Mouse (Mus musculus): ENCODE measurements around the gene Atp5e. TPM values are rescaled to one million over a fixed set of nuclear protein-coding genes. Genes with fewer than 3 reads are reported as not detected.

Gene Atp5e
- polyA plus RNA-seq, 1 experiment from 2014 or later, result 1,053 TPM

DNA sequence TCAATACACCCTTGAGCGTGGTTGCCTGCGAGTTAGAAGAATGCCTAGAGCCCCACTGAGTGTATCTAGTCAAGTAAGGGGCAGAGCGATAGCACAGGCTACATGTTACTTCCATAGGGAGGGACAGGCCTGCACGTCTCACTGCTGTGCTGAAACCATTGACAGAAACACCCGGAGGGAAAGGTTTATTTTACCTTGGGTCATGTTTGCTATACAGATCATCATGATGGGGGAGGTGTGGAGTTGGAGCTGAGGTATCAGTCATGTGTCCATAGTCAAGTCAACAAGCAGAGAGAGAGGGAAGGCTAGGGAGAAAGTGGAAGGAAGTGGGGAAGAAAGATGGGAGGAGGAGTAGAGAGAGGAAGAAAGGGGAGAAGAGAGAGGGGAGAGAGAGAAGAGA is 23.1 kb upstream of the Atp5e start:
- Histone ChIP-seq H3K36me3 (ENCODE audit: control insufficient read depth, insufficient read depth, low read length) (no peaks in the 10 kb centered on the region), H3K9ac (ENCODE audit: low read depth, low read length) (no peak overlapping the region), H3K4me2 (no peak overlapping the region), H3K4me3 (ENCODE audit: low read depth, low read length) (no peak overlapping the region), H3K4me1 (ENCODE audit: control insufficient read depth, insufficient read depth, low read length) (no peaks in the 10 kb centered on the region), H3K27ac (ENCODE audit: low read depth, low read length) (no peak overlapping the region), H3K9me3 (replicated peaks; ENCODE audit: control insufficient read depth, low read length) (no peaks in the 10 kb centered on the region), H3K27me3 (ENCODE audit: control insufficient read depth, insufficient read depth, low read length) (no peaks in the 10 kb centered on the region)
- ATAC-seq (replicated peaks; ENCODE audit: insufficient number of reproducible peaks, low FRiP score, low TSS enrichment), result no peak
- 73% methylated on average over 5 of the region's 5 CpGs for WGBS (ENCODE audit: insufficient replicate concordance)

DNA sequence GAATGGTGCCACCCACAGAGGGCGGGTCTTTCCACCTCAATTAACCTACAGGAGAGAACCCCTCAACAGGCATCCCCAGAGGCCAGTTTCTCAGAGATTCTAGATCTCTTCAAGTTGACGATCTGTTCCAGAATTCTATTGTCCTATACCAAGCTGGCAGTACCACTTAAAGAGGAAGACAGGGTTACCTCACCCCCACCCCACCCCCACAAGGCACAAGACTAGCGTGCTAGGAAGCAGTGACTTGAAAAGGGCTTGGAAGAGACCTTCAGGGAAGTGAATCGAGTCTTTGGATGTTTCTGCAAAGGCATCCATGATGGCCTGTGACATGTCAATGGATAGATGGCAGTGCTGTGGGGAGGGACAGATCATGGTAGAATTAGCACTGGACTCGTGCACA is 14.8 kb upstream of the Atp5e start:
- ATAC-seq (replicated peaks; ENCODE audit: insufficient number of reproducible peaks, low FRiP score, low TSS enrichment), result no peak

DNA sequence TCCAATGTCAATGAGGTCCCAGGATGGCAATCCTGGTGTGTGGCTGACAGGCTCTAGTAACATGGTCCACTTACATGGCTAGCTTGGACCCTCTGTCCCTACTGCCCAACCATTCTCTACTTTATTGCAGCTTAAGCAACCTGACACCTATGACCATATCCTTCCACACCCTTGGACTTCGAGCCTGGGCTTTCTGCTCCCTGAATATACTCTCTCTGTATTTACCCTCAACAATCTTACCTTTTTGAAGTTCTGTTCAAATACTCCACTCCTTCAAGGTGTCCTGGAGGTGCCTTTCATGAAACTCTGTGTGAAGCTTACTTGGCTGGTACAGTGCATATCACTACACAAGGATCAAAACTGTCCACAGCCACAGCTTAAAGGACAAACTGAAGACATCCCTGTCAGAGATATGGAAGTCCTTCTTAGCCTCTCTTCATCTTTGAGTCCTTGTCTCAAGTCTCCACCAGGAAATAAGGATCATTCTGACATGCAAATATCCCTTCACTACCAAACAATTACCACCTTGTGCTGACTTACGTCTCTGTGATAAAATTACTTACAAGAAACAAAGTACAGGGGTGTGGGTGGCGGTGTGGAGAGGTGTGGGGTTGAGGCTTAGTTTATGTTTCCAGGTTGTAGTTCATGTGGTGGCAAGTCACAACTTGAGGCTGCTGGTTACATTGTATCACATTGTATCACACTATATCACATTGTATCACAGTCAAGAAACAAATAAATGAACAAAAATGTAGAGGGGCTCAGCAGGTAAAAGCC is 13.8 kb upstream of the Atp5e start:
- Histone ChIP-seq H3K4me3 (ENCODE audit: low read depth, low read length) (no peak overlapping the region), H3K9me3 (replicated peaks; ENCODE audit: control insufficient read depth, low read length) (no peaks in the 10 kb centered on the region), H3K4me2 (no peak overlapping the region), H3K9ac (ENCODE audit: low read depth, low read length) (no peak overlapping the region), H3K4me1 (ENCODE audit: control insufficient read depth, insufficient read depth, low read length) (0 out of 2 replicates have a peak, but pooled peaks cover 5% of the 10 kb centered on the region), H3K27me3 (ENCODE audit: control insufficient read depth, insufficient read depth, low read length) (no peaks in the 10 kb centered on the region), H3K36me3 (ENCODE audit: control insufficient read depth, insufficient read depth, low read length) (no peaks in the 10 kb centered on the region), H3K27ac (ENCODE audit: low read depth, low read length) (no peak overlapping the region)
- no peak for ATAC-seq (replicated peaks; ENCODE audit: insufficient number of reproducible peaks, low FRiP score, low TSS enrichment)
- 69% methylated on average over 3 of the region's 3 CpGs for WGBS (ENCODE audit: insufficient replicate concordance)

More for the DNA sequence above, 14.8 kb upstream of the Atp5e start:
- no peak overlapping the region for H3K4me3 ChIP-seq (ENCODE audit: low read depth, low read length)
- no peak overlapping the region for H3K4me2 ChIP-seq
- H3K9me3 ChIP-seq (replicated peaks; ENCODE audit: control insufficient read depth, low read length), result no peaks in the 10 kb centered on the region
- WGBS (ENCODE audit: insufficient replicate concordance), result 67% methylated on average over 5 of the region's 5 CpGs
- no peaks in the 10 kb centered on the region for H3K4me1 ChIP-seq (ENCODE audit: control insufficient read depth, insufficient read depth, low read length)
- H3K27me3 ChIP-seq (ENCODE audit: control insufficient read depth, insufficient read depth, low read length), result no peaks in the 10 kb centered on the region
- no peak overlapping the region for H3K9ac ChIP-seq (ENCODE audit: low read depth, low read length)
- no peaks in the 10 kb centered on the region for H3K36me3 ChIP-seq (ENCODE audit: control insufficient read depth, insufficient read depth, low read length)
- no peak overlapping the region for H3K27ac ChIP-seq (ENCODE audit: low read depth, low read length)

DNA sequence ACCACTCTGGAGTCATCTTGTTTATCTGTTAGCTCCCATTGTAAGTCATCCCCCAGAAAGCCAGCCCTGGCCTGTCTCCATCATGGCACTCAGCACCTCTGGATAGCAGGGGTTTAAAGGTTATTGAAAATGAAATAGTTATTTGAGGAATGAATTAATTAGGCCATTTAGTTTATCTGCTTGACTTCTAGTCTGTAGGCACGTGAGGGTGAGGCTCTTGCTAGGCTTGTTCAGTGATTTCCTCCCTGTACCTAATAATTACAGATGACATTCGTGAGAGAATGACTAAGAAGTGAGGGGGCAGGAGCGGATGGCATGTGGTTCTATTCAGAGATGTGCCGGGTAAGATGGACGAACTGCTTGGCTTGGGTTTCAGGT is 9.6 kb upstream of the Atp5e start:
- H3K4me3 ChIP-seq (ENCODE audit: low read depth, low read length), result peak overlapping the region; percentile 67
- H3K27ac ChIP-seq (ENCODE audit: low read depth, low read length), result peak overlapping the region; percentile 78
- ATAC-seq (replicated peaks; ENCODE audit: insufficient number of reproducible peaks, low FRiP score, low TSS enrichment), result no peak
- no peaks in the 10 kb centered on the region for H3K27me3 ChIP-seq (ENCODE audit: control insufficient read depth, insufficient read depth, low read length)
- no peaks in the 10 kb centered on the region for H3K36me3 ChIP-seq (ENCODE audit: control insufficient read depth, insufficient read depth, low read length)
- no peaks in the 10 kb centered on the region for H3K9me3 ChIP-seq (replicated peaks; ENCODE audit: control insufficient read depth, low read length)
- H3K4me1 ChIP-seq (ENCODE audit: control insufficient read depth, insufficient read depth, low read length), result peaks cover 19% of the 10 kb centered on the region
- 84% methylated on average over 5 of the region's 5 CpGs for WGBS (ENCODE audit: insufficient replicate concordance)
- peak overlapping the region; percentile 78 for H3K4me2 ChIP-seq
- H3K9ac ChIP-seq (ENCODE audit: low read depth, low read length), result peak overlapping the region; percentile 75

DNA sequence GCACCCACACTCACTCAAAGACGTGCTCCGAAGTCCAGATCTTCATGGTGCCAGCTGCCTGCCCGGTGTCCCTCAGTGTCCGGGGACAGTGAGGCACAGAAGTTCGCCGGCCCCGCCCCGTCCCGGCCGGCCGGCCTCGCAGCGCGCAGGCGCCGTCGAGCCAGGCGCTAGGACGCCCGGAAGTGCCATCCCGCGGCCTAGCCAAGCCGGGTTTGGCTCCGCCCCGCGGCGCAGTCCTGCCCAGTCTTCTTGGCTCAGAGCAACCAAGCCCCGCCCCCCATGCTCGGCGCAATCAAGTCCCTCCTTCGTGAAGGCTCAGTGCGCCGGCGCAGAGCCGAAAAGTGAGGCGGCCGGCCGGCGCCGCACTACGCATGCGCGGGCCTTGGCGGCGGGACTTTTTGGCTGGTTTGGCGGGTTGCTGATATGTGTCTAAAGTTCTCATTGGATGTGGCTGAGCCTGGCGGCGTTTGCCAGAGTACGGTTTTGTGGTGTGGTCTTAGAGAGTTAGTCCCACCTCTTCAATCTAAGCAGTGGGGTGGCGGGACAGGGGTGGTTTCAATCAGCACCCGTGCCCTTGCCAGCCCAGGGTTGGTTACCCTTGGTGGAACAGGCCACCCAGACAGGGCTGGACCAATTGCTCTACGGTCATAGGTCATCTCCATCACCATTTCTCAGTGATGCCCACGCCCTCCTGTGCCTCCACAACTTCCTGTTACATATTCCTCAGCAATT is 9.1 kb upstream of the Atp5e start, which contains the start of gene Prelid3b:
TSS of gene Prelid3b (minus strand) at position 264 of the 732 bp plus-strand sequence.
- peak within 1 kb of the TSS; percentile 67 for H3K4me3 ChIP-seq (ENCODE audit: low read depth, low read length)
- 1% methylated on average over 49 of the region's 53 CpGs for WGBS (ENCODE audit: insufficient replicate concordance)
- H3K27ac ChIP-seq (ENCODE audit: low read depth, low read length), result peak within 1 kb of the TSS; percentile 78
- H3K36me3 ChIP-seq (ENCODE audit: control insufficient read depth, insufficient read depth, low read length), result no peaks in the 10 kb centered on the region
- no peaks in the 10 kb centered on the region for H3K27me3 ChIP-seq (ENCODE audit: control insufficient read depth, insufficient read depth, low read length)
- peaks cover 19% of the 10 kb centered on the region for H3K4me1 ChIP-seq (ENCODE audit: control insufficient read depth, insufficient read depth, low read length)
- no peaks in the 10 kb centered on the region for H3K9me3 ChIP-seq (replicated peaks; ENCODE audit: control insufficient read depth, low read length)
- H3K4me2 ChIP-seq, result peak within 1 kb of the TSS; percentile 88
- H3K9ac ChIP-seq (ENCODE audit: low read depth, low read length), result peak within 1 kb of the TSS; percentile 84
- ATAC-seq (replicated peaks; ENCODE audit: insufficient number of reproducible peaks, low FRiP score, low TSS enrichment), result peak; percentile 99

DNA sequence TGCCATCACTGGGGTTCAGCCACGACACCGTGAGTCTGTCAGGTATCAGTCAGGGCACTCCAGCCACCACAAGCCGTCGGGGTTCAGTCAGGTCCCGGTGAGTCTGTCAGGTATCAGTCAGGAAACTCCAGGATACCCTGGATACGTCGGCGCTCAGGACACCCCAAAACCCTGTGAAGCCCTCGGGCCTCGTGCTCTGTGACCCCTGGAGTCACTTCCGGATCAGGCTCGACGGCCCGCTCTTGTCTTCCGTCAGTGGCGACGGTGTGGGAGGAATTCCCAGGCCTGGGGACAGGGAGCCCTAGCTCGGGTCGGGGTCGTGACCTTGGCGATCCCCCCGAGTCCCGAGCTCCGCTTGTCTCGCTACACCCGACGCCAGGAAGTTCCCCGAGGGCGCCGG is 8.5 kb upstream of the Atp5e start:
- H3K9me3 ChIP-seq (replicated peaks; ENCODE audit: control insufficient read depth, low read length), result no peaks in the 10 kb centered on the region
- ATAC-seq (replicated peaks; ENCODE audit: insufficient number of reproducible peaks, low FRiP score, low TSS enrichment), result peak; percentile 32
- H3K4me1 ChIP-seq (ENCODE audit: control insufficient read depth, insufficient read depth, low read length), result peaks cover 19% of the 10 kb centered on the region
- H3K27ac ChIP-seq (ENCODE audit: low read depth, low read length), result peak overlapping the region; percentile 76
- no peaks in the 10 kb centered on the region for H3K36me3 ChIP-seq (ENCODE audit: control insufficient read depth, insufficient read depth, low read length)
- 6% methylated on average over 30 of the region's 30 CpGs for WGBS (ENCODE audit: insufficient replicate concordance)
- H3K4me2 ChIP-seq, result peak overlapping the region; percentile 88
- no peaks in the 10 kb centered on the region for H3K27me3 ChIP-seq (ENCODE audit: control insufficient read depth, insufficient read depth, low read length)
- H3K9ac ChIP-seq (ENCODE audit: low read depth, low read length), result peak overlapping the region; percentile 84
- H3K4me3 ChIP-seq (ENCODE audit: low read depth, low read length), result peak overlapping the region; percentile 67

DNA sequence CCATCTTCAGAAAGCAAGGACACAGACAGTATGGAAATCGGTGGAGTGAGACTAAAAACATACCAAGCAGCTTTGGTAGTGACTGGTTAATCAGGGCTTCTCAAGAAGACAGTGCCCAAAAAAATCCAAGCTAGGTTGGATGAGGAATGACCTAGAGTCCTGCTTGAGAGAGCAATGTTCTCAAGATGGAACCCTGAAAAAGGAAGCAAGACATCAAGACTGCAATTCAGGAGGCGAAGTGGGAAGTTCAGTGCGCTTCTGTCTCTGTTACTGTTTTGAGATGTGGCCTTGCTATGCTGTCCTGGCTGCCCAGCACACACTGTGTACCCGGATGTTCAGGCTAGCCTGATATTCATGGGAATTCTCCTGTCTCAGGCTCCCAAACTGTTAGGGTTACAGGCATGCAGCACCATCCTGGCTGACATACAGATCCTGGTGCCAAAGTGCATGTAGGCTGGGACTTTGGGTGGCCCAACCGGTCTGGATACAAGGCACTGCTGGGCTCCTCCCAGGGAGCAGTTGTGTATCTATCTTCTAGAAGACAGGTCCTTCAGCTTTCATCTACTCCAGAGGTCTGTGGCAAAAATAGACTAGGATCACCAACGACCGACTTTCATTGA is 7.0 kb upstream of the Atp5e start:
- Histone ChIP-seq H3K36me3 (ENCODE audit: control insufficient read depth, insufficient read depth, low read length) (peaks cover 5% of the 10 kb centered on the region; the same call in 1 of the 2 replicates), H3K4me3 (ENCODE audit: low read depth, low read length) (no peak overlapping the region), H3K9me3 (replicated peaks; ENCODE audit: control insufficient read depth, low read length) (no peaks in the 10 kb centered on the region), H3K4me2 (no peak overlapping the region), H3K4me1 (ENCODE audit: control insufficient read depth, insufficient read depth, low read length) (peaks cover 19% of the 10 kb centered on the region), H3K27ac (ENCODE audit: low read depth, low read length) (no peak overlapping the region), H3K9ac (ENCODE audit: low read depth, low read length) (no peak overlapping the region), H3K27me3 (ENCODE audit: control insufficient read depth, insufficient read depth, low read length) (no peaks in the 10 kb centered on the region)
- ATAC-seq (replicated peaks; ENCODE audit: insufficient number of reproducible peaks, low FRiP score, low TSS enrichment), result no peak
- WGBS (ENCODE audit: insufficient replicate concordance), result 81% methylated on average over 7 of the region's 7 CpGs

DNA sequence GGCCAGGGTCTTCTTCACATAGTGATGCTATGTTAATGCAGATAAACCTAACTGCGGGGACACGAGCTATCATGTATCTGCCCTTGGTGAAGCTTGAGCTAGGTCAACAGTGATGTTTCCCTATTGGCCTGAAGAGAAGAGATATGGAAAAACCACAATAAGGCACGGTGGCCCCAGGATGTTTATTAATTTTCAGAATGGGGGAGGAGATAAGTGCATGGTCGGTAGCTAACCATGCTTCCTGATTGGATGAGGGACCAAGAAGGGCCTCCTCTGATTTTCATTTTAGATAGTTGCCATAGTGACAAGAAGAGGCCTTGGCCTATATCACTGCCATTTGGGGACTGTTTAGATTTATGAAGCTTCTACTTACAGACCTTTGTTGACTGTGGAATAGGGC is 6.4 kb upstream of the Atp5e start:
- no peaks in the 10 kb centered on the region for H3K9me3 ChIP-seq (replicated peaks; ENCODE audit: control insufficient read depth, low read length)
- H3K4me2 ChIP-seq, result no peak overlapping the region
- H3K4me1 ChIP-seq (ENCODE audit: control insufficient read depth, insufficient read depth, low read length), result peaks cover 19% of the 10 kb centered on the region
- H3K36me3 ChIP-seq (ENCODE audit: control insufficient read depth, insufficient read depth, low read length), result peaks cover 5% of the 10 kb centered on the region; the same call in 1 of the 2 replicates
- 77% methylated on average over 4 of the region's 4 CpGs for WGBS (ENCODE audit: insufficient replicate concordance)
- no peak for ATAC-seq (replicated peaks; ENCODE audit: insufficient number of reproducible peaks, low FRiP score, low TSS enrichment)
- no peak overlapping the region for H3K9ac ChIP-seq (ENCODE audit: low read depth, low read length)
- H3K27me3 ChIP-seq (ENCODE audit: control insufficient read depth, insufficient read depth, low read length), result no peaks in the 10 kb centered on the region
- no peak overlapping the region for H3K4me3 ChIP-seq (ENCODE audit: low read depth, low read length)
- no peak overlapping the region for H3K27ac ChIP-seq (ENCODE audit: low read depth, low read length)

All from heart, embryonic 11.5 days (tissue).